Mouse (Mus musculus) kidney, adult 8-10 months (tissue): ENCODE results near the gene Slc16a5.

Experiments
- DNase-seq, 2 experiments: peaks; one replicate each; pipeline ENCODE4 v3.0.0; 2022

Gene Slc16a5

GRCm38 (mm10) chr11:115462243-115462891 lies at the start of gene Slc16a5:
Slc16a5 (plus strand) TSS chr11:115462474.
- peak in 1 of 2 experiments; percentile 41 for DNase-seq

- DNase-seq, result peak; percentile 94 to 96
Observed at GRCm38 (mm10) chr11:115419531-115420237, 42.6 kb upstream of the Slc16a5 start, which contains the start of the genes Atp5h and Kctd2. Atp5h (minus strand) TSS chr11:115419962. Kctd2 (plus strand) TSS chr11:115420128.

GRCm38 (mm10) chr11:115420336-115421190 lies 41.7 kb upstream of the Slc16a5 start:
- peak; percentile 59 to 70 for DNase-seq

- DNase-seq, result no peak
Observed at GRCm38 (mm10) chr11:115421328-115421727, 40.9 kb upstream of the Slc16a5 start.

GRCm38 (mm10) chr11:115421972-115422371 lies 40.3 kb upstream of the Slc16a5 start:
- DNase-seq, result no peak

GRCm38 (mm10) chr11:115423091-115423490 lies 39.2 kb upstream of the Slc16a5 start:
- DNase-seq, result no peak

- DNase-seq, result no peak
Observed at GRCm38 (mm10) chr11:115424666-115425065, 37.6 kb upstream of the Slc16a5 start.

- DNase-seq, result no peak
Observed at GRCm38 (mm10) chr11:115425671-115426070, 36.6 kb upstream of the Slc16a5 start.

GRCm38 (mm10) chr11:115427482-115428331 lies 34.6 kb upstream of the Slc16a5 start:
- DNase-seq, result peak in 1 of 2 experiments; percentile 71

GRCm38 (mm10) chr11:115429307-115429706 lies 33.0 kb upstream of the Slc16a5 start:
- no peak for DNase-seq

GRCm38 (mm10) chr11:115430561-115430960 lies 31.7 kb upstream of the Slc16a5 start:
- no peak for DNase-seq

- no peak for DNase-seq
Observed at GRCm38 (mm10) chr11:115432814-115433213, 29.5 kb upstream of the Slc16a5 start.

- no peak for DNase-seq
Observed at GRCm38 (mm10) chr11:115433342-115433741, 28.9 kb upstream of the Slc16a5 start.

GRCm38 (mm10) chr11:115435596-115436337 lies 26.5 kb upstream of the Slc16a5 start:
- no peak for DNase-seq

GRCm38 (mm10) chr11:115437571-115438122 lies 24.6 kb upstream of the Slc16a5 start:
- DNase-seq, result no peak

- DNase-seq, result no peak
Observed at GRCm38 (mm10) chr11:115439326-115439725, 22.9 kb upstream of the Slc16a5 start.

- DNase-seq, result no peak
Observed at GRCm38 (mm10) chr11:115439906-115440595, 22.2 kb upstream of the Slc16a5 start, which contains the start of gene Trim80. Trim80 (plus strand) TSS chr11:115440545.

- DNase-seq, result no peak
Observed at GRCm38 (mm10) chr11:115441417-115441816, 20.9 kb upstream of the Slc16a5 start.

GRCm38 (mm10) chr11:115446906-115447305 lies 15.4 kb upstream of the Slc16a5 start:
- DNase-seq, result peak; percentile 60 to 75

- peak in 1 of 2 experiments; percentile 65 for DNase-seq
Observed at GRCm38 (mm10) chr11:115447321-115447885, 14.9 kb upstream of the Slc16a5 start.
